Mouse (Mus musculus) cerebellum, postnatal 25 days (tissue): ENCODE data around the gene Sdf4.

Source experiments
- DNase-seq, 2 experiments: peaks; one replicate each; pipeline ENCODE4 v3.0.0; 2021; ENCODE audit warnings: mixed read lengths in 2 of 2

The Sdf4 gene

DNA sequence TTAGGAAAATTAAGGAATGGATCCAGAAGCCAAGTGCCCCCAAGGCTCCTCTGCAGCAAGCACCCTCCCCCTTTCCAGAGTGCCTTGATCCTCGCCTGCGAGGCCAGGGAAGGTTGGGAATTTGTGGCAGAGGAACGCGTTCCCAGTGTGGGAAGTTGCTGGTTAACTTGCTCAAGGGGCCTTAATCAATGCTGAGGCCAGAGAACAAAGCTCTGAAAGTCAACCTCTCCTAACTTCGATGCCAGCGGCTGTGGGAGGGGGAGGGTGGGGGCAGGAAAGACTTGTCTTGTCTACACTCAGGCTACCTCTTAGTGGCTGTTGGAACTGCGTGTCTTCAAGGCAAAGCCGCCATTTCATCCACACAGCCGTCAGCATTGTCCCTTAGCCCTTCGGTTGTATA lies 65.0 kb downstream of the Sdf4 start:
- DNase-seq = no peak

DNA sequence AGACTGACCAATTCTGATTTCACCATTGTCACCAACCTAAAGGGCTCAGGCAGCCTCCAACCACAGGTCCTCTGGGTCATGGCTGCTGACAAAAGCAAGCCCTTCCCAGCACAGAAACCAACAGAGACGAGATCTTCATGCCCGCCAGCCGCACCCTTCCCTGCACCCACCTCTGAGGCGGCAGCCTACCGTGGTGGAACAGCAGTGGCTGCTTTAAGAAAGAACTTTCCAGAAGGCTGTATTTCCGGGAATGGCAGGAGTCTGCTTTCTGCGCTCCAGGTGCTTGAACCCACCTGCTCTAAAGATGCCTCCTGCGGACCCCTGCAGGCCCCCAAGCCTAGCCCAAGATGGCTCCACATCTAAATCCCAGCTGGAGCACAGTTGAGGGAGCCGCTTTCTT lies 66.2 kb downstream of the Sdf4 start:
- DNase-seq = no peak

DNA sequence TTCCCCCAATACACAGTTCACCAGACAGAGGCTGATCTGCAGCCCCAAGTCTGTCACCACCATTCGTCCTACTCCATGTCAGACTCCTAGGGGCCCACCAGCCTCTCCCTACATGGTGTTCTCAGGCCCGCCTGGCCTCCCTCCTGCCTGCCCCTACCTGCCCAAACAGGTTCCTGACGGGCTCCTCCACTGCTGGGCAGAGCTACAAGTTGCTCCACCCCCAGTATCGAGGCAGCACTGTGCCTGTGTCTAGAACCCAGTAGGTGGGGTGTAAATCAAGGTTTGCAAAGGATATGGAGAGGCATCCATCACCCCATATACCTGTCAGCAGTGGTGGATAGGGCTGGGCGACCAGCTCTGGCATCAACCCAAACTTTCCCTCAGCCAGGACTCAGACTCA lies 66.6 kb downstream of the Sdf4 start, which contains the start of gene Ttll10:
Gene Ttll10 (minus strand): TSS at position 154 of the 400 bp plus-strand sequence.
- no peak for DNase-seq

DNA sequence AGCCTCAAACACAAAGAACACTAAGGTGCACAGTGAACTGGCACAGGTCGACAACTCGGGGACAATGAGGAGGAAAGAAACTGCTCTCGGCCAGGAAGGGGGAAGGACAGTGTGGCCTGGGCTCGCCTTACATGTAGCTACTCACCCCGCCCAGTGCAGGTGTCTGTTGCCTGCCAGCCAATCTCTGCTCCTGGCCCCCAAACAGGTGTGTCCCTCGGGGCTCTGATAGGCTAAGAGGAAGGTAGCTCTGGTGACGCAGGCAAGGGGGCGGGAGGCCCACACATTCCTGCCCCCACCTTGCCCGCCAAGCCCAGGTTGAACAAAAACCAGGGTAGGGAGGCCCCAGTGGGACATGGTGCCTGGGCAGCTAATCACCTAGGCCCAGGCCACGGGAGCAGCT lies 67.0 kb downstream of the Sdf4 start:
- no peak for DNase-seq
